Mouse (Mus musculus) layer of hippocampus, adult 9-10 months (tissue): ENCODE measurements around the gene Six5.

Experiments used
- DNase-seq: peaks from one replicate; pipeline ENCODE4 v3.0.0; 2022; ENCODE audit warnings: low spot score

The Six5 gene

GRCm38 (mm10) chr7:19147497-19148045 is 53.2 kb downstream of the Six5 start:
- DNase-seq, result no peak
